Mouse (Mus musculus) C2C12 (cell line): ENCODE measurements around the gene Psmc2. TPM values are rescaled to one million over a fixed set of nuclear protein-coding genes. Genes with fewer than 3 reads are reported as not detected.

Experiments
- H3K27me3 ChIP-seq: one replicate; pipeline ENCODE4 v1.6.1; 2011; ENCODE audit not compliant: control insufficient read depth, insufficient read depth, insufficient read length
- H3K36me3 ChIP-seq: one replicate; pipeline ENCODE4 v1.6.1; 2011; ENCODE audit not compliant: control insufficient read depth, insufficient read depth
- H3K4me3 ChIP-seq: one replicate; pipeline ENCODE4 v1.5.1; 2011; ENCODE audit warnings: mild to moderate bottlenecking, control low read depth; ENCODE audit not compliant: poor library complexity, insufficient read depth, severe bottlenecking
- H3K79me2 ChIP-seq: one replicate; pipeline ENCODE4 v1.6.1; 2011; ENCODE audit not compliant: control insufficient read depth, insufficient read depth
- H3K79me3 ChIP-seq: one replicate; pipeline ENCODE4 v1.6.1; 2011; ENCODE audit warnings: low read depth, control low read depth
- H3ac ChIP-seq: one replicate; pipeline ENCODE3; 2011; ENCODE audit warnings: low read depth; ENCODE audit not compliant: control insufficient read depth, insufficient read length
- CEBPB ChIP-seq: IDR thresholded peaks from one replicate; pipeline ENCODE4 v1.6.1; 2011; ENCODE audit warnings: low read depth, mild to moderate bottlenecking, control low read depth, moderate library complexity
- CTCF ChIP-seq: IDR thresholded peaks from one replicate; pipeline ENCODE4 v1.5.1; 2011; ENCODE audit not compliant: control insufficient read depth, insufficient read depth, insufficient read length
- FOSL1 ChIP-seq: IDR thresholded peaks from one replicate; pipeline ENCODE4 v1.8.0; 2011; ENCODE audit warnings: mild to moderate bottlenecking, low read length; ENCODE audit not compliant: poor library complexity, insufficient read depth, severe bottlenecking
- MAX ChIP-seq: IDR thresholded peaks from one replicate; pipeline ENCODE4 v1.6.1; 2011; ENCODE audit warnings: mild to moderate bottlenecking, control low read depth
- MYOD1 ChIP-seq: IDR thresholded peaks from one replicate; pipeline ENCODE4 v1.6.1; 2011; ENCODE audit warnings: low read depth; ENCODE audit not compliant: control insufficient read depth, insufficient read length
- MYOG ChIP-seq: IDR thresholded peaks from one replicate; pipeline ENCODE4 v1.6.1; 2011; ENCODE audit not compliant: control insufficient read depth, insufficient read length; ENCODE audit errors: extremely low read depth
- USF1 ChIP-seq: IDR thresholded peaks from one replicate; pipeline ENCODE4 v1.6.1; 2011; ENCODE audit warnings: low read depth, mild to moderate bottlenecking, control low read depth, moderate library complexity
- polyA plus RNA-seq: library from polyadenylated mRNA; unstranded; fragments of >200 nt; fragmentation: generic; extraction: Trizol; gene quantifications from one replicate; pipeline ENCODE4 v1.2.1, GENCODE M21; 2012; ENCODE audit warnings: missing spikeins

Psmc2 gene
- polyA plus RNA-seq, 1 experiment = 141 TPM

DNA sequence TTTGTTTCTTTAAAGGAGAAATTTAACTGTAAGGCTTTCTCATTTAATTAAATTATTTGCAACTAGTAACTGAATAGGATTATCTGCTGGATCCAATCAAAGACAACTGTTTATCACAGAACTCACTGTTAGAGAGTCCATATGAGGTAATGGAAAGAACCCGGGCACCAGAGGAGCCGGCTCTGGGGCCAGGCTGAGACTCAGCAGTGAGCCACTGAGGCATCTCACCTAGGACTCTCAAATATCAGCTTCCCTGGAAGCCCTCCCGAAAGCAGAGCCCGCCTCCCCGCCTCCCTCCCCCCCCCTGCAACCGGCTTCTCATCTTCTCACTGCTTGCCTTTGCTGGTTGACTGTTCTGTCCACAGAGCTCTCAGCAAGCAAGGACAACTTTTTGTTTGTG is 42.6 kb downstream of the Psmc2 start:
- no peak overlapping the region for H3ac ChIP-seq
- no peak overlapping the region for H3K4me3 ChIP-seq
- no peaks in the 10 kb centered on the region for H3K79me3 ChIP-seq
- H3K27me3 ChIP-seq = peaks cover 13% of the 10 kb centered on the region
- H3K36me3 ChIP-seq = no peaks in the 10 kb centered on the region
- no peaks in the 10 kb centered on the region for H3K79me2 ChIP-seq
- no peak for TF ChIP-seq CEBPB
- no peak for TF ChIP-seq MYOD1
- TF ChIP-seq MAX = no peak
- no peak for TF ChIP-seq CTCF

DNA sequence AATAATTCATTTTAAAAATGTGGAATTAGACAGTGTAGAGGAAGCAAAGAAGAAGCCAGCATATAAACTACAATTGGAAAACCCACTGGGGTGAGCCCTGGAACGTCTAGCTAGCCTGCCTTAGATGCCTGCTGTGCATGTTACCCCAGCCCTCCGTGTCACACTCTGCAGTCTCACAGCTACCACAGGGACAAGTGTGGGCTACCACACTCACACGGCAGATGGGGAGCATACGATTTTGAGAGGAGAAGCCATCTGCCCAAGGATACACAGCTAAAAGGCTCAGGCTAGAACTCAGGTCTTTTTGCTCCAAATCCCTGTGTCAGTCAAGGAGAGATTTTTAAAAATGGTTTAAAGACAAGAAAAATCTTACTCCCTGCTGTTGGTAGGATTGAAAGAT is 43.8 kb downstream of the Psmc2 start:
- no peak overlapping the region for H3K4me3 ChIP-seq
- no peaks in the 10 kb centered on the region for H3K79me3 ChIP-seq
- H3K36me3 ChIP-seq = no peaks in the 10 kb centered on the region
- peaks cover 10% of the 10 kb centered on the region for H3K27me3 ChIP-seq
- H3ac ChIP-seq = no peak overlapping the region
- H3K79me2 ChIP-seq = no peaks in the 10 kb centered on the region
- TF ChIP-seq CEBPB = no peak
- TF ChIP-seq MYOD1 = no peak
- no peak for TF ChIP-seq MYOG
- TF ChIP-seq MAX = no peak
- no peak for TF ChIP-seq USF1
- TF ChIP-seq FOSL1 = no peak
- TF ChIP-seq CTCF = no peak

GRCm38 (mm10) chr5:21831761-21832160 is 46.7 kb downstream of the Psmc2 start:
- H3K36me3 ChIP-seq = no peaks in the 10 kb centered on the region
- H3K4me3 ChIP-seq = no peak overlapping the region
- no peaks in the 10 kb centered on the region for H3K79me3 ChIP-seq
- H3K79me2 ChIP-seq = no peaks in the 10 kb centered on the region
- TF ChIP-seq FOSL1 = no peak
- no peak for TF ChIP-seq MYOD1
- no peak for TF ChIP-seq USF1
- no peak for TF ChIP-seq CEBPB
- no peak for TF ChIP-seq CTCF
- no peak for TF ChIP-seq MAX
- no peak for TF ChIP-seq MYOG
- no peak overlapping the region for H3ac ChIP-seq
- peaks cover 10% of the 10 kb centered on the region for H3K27me3 ChIP-seq

GRCm38 (mm10) chr5:21844676-21845075 is 59.6 kb downstream of the Psmc2 start:
- no peak overlapping the region for H3ac ChIP-seq
- H3K36me3 ChIP-seq = no peaks in the 10 kb centered on the region
- no peaks in the 10 kb centered on the region for H3K79me3 ChIP-seq
- TF ChIP-seq FOSL1 = no peak
- TF ChIP-seq MAX = no peak
- TF ChIP-seq CTCF = no peak
- TF ChIP-seq MYOD1 = no peak
- TF ChIP-seq MYOG = no peak
- TF ChIP-seq CEBPB = no peak
- no peak for TF ChIP-seq USF1
- H3K4me3 ChIP-seq = no peak overlapping the region
- no peaks in the 10 kb centered on the region for H3K27me3 ChIP-seq
- H3K79me2 ChIP-seq = no peaks in the 10 kb centered on the region

DNA sequence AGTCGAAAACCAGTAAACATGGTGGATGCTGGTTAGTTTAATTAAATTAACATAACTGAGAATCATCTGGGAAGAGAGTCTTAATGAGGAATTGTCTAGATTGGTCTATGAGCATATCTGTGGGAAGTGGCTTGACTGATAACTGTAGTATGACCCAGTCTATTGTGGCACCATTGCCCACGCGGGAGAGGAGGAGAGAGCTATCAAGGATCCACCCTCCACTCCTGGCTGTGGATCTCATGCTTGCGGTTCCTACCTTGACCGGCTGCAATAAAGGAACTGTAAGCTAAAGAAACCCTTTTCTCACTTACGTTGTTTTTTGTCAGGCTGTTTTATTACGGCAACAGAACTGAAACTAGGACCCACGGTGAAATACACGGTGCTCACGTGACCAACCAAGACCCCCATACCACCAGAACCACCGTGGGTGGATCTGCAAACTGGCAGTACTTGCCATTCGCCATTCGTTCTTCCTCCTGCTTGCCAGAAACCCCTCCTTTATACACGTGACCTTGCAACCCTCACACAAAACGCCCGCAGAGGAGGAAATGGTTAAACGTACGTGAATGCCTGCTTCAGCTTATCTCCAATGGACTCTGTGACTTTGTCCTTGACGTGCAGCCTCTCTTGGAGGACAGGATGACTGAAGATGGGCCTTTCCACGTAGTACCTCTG is 61.7 kb downstream of the Psmc2 start:
- Histone ChIP-seq H3K79me3 (no peaks in the 10 kb centered on the region), H3K27me3 (no peaks in the 10 kb centered on the region), H3K4me3 (no peak overlapping the region), H3ac (no peak overlapping the region), H3K36me3 (no peaks in the 10 kb centered on the region), H3K79me2 (no peaks in the 10 kb centered on the region)
- no peak for TF ChIP-seq CTCF
- no peak for TF ChIP-seq USF1
- TF ChIP-seq MAX = no peak
- TF ChIP-seq CEBPB = no peak
- TF ChIP-seq FOSL1 = no peak
- no peak for TF ChIP-seq MYOG
- no peak for TF ChIP-seq MYOD1

DNA sequence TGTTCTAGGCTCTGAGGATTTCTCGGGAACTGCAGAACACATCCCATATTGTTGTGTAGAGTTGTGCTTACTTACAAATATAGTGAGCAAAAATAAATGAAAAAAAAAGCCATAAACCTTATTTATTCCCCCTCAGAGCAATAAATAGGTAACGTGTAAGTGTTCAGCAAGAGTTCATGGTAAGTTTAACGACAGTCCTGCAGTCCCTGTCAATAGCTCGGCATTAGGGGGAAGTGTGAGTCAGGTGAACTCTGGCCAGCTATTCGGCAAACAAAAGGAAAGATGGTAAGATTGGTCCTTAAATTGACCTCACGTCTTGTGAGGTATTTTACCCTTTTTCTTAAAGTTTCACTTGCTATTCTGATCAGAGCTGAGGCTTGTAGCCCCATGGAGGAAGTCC is 62.4 kb downstream of the Psmc2 start:
- TF ChIP-seq USF1 (no peak), MAX (no peak), MYOG (no peak), CTCF (no peak), CEBPB (no peak), FOSL1 (no peak), MYOD1 (no peak)
- Histone ChIP-seq H3K79me3 (no peaks in the 10 kb centered on the region), H3K4me3 (no peak overlapping the region), H3K36me3 (no peaks in the 10 kb centered on the region), H3K79me2 (no peaks in the 10 kb centered on the region), H3K27me3 (no peaks in the 10 kb centered on the region), H3ac (no peak overlapping the region)
